Mouse (Mus musculus) yolk sac, embryonic 10.5 days (tissue): ENCODE results near the gene Trim29.

Source experiments
- DNase-seq: peaks from one replicate; pipeline ENCODE4 v3.0.0-alpha.2; 2017; ENCODE audit warnings: low spot score

Trim29 gene

GRCm38 (mm10) chr9:43313805-43314204 lies 3.2 kb downstream of the Trim29 start:
- no peak for DNase-seq

- DNase-seq: no peak
These were observed 4.8 kb downstream of the Trim29 start for GRCm38 (mm10) chr9:43315320-43315950.

GRCm38 (mm10) chr9:43316466-43316865 lies 5.8 kb downstream of the Trim29 start:
- DNase-seq: no peak

- peak; percentile 41 for DNase-seq
These were observed 8.0 kb downstream of the Trim29 start for GRCm38 (mm10) chr9:43318661-43319060.

- DNase-seq: no peak
These were observed 11.3 kb downstream of the Trim29 start for GRCm38 (mm10) chr9:43321951-43322350.

- no peak for DNase-seq
These were observed 12.0 kb downstream of the Trim29 start for GRCm38 (mm10) chr9:43322666-43323065.

- no peak for DNase-seq
These were observed 14.8 kb downstream of the Trim29 start for GRCm38 (mm10) chr9:43325486-43325885.

- DNase-seq: no peak
These were observed 15.5 kb downstream of the Trim29 start for GRCm38 (mm10) chr9:43326015-43326631.

GRCm38 (mm10) chr9:43327182-43328129 lies 16.8 kb downstream of the Trim29 start:
- no peak for DNase-seq

- DNase-seq: no peak
These were observed 19.8 kb downstream of the Trim29 start for GRCm38 (mm10) chr9:43330426-43330825.

GRCm38 (mm10) chr9:43331476-43332471 lies 21.1 kb downstream of the Trim29 start:
- DNase-seq: no peak

GRCm38 (mm10) chr9:43334476-43334875 lies 23.8 kb downstream of the Trim29 start:
- DNase-seq: no peak

- DNase-seq: no peak
These were observed 27.0 kb downstream of the Trim29 start for GRCm38 (mm10) chr9:43337636-43338035.

- DNase-seq: no peak
These were observed 27.4 kb downstream of the Trim29 start for GRCm38 (mm10) chr9:43338067-43338466.

GRCm38 (mm10) chr9:43339614-43340020 lies 29.0 kb downstream of the Trim29 start:
- no peak for DNase-seq

GRCm38 (mm10) chr9:43350089-43350488 lies 39.4 kb downstream of the Trim29 start:
- DNase-seq: no peak

- no peak for DNase-seq
These were observed 40.4 kb downstream of the Trim29 start for GRCm38 (mm10) chr9:43351015-43351414.

- DNase-seq: no peak
These were observed 46.4 kb downstream of the Trim29 start for GRCm38 (mm10) chr9:43357011-43357410.

GRCm38 (mm10) chr9:43358591-43359323 lies 48.1 kb downstream of the Trim29 start:
- no peak for DNase-seq

- DNase-seq: no peak
These were observed 58.1 kb downstream of the Trim29 start for GRCm38 (mm10) chr9:43368781-43369180.

- DNase-seq: no peak
These were observed 73.2 kb downstream of the Trim29 start for GRCm38 (mm10) chr9:43383871-43384270.
